24 mouse cellular contexts compared by ENCODE assay signal in genomic region chr12:85108643-85109042, GRCm38 (mm10). TPM values are rescaled to one million over a fixed set of nuclear protein-coding genes. Genes with fewer than 3 reads are reported as not detected.
A peak's percentile ranks its signal among the peaks of the same experiment; 100 is the strongest.
DNase-seq lines count a peak whose midpoint lies in the region; ATAC-seq and TF ChIP-seq lines count a peak whose summit lies in the region.
"Had no signal": no experiment of that assay in that cellular context is flagged by ENCODE, and none has a peak within 500 bp of the region (broad histone marks: within the 10 kb centered on the region; RNA-seq: fewer than 3 reads in every experiment).

No protein-coding gene starts in this region.

- no peaks in the 10 kb centered on the region for H3K27me3 ChIP-seq in CH12.LX (replicated peaks)
- H3K27me3 ChIP-seq in cerebellum, adult 2 months (ENCODE audit: control insufficient read depth, insufficient read depth, low read length) = no peaks in the 10 kb centered on the region
- H3K27me3 ChIP-seq: embryonic facial prominence, embryonic 13.5 days; forebrain, embryonic 12.5 days; heart, embryonic 15.5 days had no signal

- no peak; the same call in 1 of the 2 replicates for TF ChIP-seq RAD21 in CH12.LX (IDR thresholded peaks at IDR 0.05; ENCODE audit: low read depth, low read length)

- peaks cover 5% of the 10 kb centered on the region for H3K9me3 ChIP-seq in CH12.LX (replicated peaks; ENCODE audit: low read length)
- H3K9me3 ChIP-seq: embryonic facial prominence, embryonic 13.5 days; forebrain, embryonic 12.5 days; heart, embryonic 15.5 days had no signal

- H3K4me1 ChIP-seq in CH12.LX (ENCODE audit: control insufficient read depth in 1 of 2, insufficient read depth in 2 of 2) = peaks cover 13 to 68% of the 10 kb centered on the region in 2 experiments
- H3K4me1 ChIP-seq in cerebellum, adult 2 months (ENCODE audit: control insufficient read depth, insufficient read depth, low read length) = no peaks in the 10 kb centered on the region; the same call in 1 of the 2 replicates

- TF ChIP-seq CTCF in CH12.LX (conservative IDR thresholded peaks at IDR 0.05 in 1 of 2, IDR thresholded peaks at IDR 0.05 in 1 of 2; ENCODE audit: low read depth in 2 of 2, low read length in 2 of 2) = peak in 1 of 2 experiments; percentile 4; a peak in 1 of 4 replicates
- TF ChIP-seq CTCF in cerebellum, adult 2 months (IDR thresholded peaks at IDR 0.05; ENCODE audit: borderline replicate concordance, insufficient read depth, low read depth, low read length) = no peak

- H3K9ac ChIP-seq in CH12.LX (ENCODE audit: insufficient read depth, low read depth) = peak overlapping the region; percentile 30; the same call in 1 of the 2 replicates
- H3K9ac ChIP-seq: forebrain, embryonic 12.5 days; heart, embryonic 15.5 days; hindbrain, embryonic 14.5 days had no signal

- WGBS in cerebellum, adult 2 months = 80% methylated on average over 3 of the region's 3 CpGs

- no peak overlapping the region for H3K27ac ChIP-seq in CH12.LX (ENCODE audit: insufficient read depth, low read depth)
- H3K27ac ChIP-seq in cerebellum, adult 2 months (ENCODE audit: insufficient read depth, low read length) = no peak overlapping the region
- H3K27ac ChIP-seq: forebrain, embryonic 12.5 days; heart, adult 2 months; heart, embryonic 15.5 days; hindbrain, embryonic 14.5 days had no signal

- no peak for TF ChIP-seq EP300 in CH12.LX (IDR thresholded peaks at IDR 0.05; ENCODE audit: low read length)

- in situ Hi-C loops in CH12.LX (cut with MboI; ENCODE audit: low pct_ligation_motif_present, low pct_unique_long_range_greater_than_20kb, low sequenced_read_pairs) = no loop called here

- peaks cover 53% of the 10 kb centered on the region for H3K79me2 ChIP-seq in CH12.LX (replicated peaks; ENCODE audit: control insufficient read depth, extremely low read depth, insufficient read depth, poor library complexity, severe bottlenecking)

- no peak; the same call in 1 of the 2 replicates for TF ChIP-seq POLR2A in CH12.LX (IDR thresholded peaks at IDR 0.05; ENCODE audit: low read depth, low read length)
- no peak for TF ChIP-seq POLR2A in cerebellum, adult 2 months (IDR thresholded peaks at IDR 0.05; ENCODE audit: borderline replicate concordance, insufficient read depth, low read length)

- peak; percentile 54 for ATAC-seq in granulocyte monocyte progenitor cell, adult 5-6 weeks (replicated peaks; ENCODE audit: poor library complexity, severe bottlenecking)
- peak; percentile 21; the same call in 1 of the 2 replicates for ATAC-seq in monocyte, adult 5-6 weeks (replicated peaks; ENCODE audit: insufficient number of reproducible peaks, low FRiP score, low TSS enrichment, poor library complexity, severe bottlenecking)
- ATAC-seq: activated CD4-positive, CD25-positive, alpha-beta regulatory T cell, adult 4 months; CD4-positive, CD25-positive, alpha-beta regulatory T cell, adult 4 months; forebrain, embryonic 16.5 days had no signal

- peak overlapping the region; percentile 94 for H3K4me2 ChIP-seq in CH12.LX (ENCODE audit: insufficient read depth, low read depth, poor library complexity, severe bottlenecking)
- H3K4me2 ChIP-seq: forebrain, embryonic 12.5 days; heart, embryonic 11.5 days; heart, embryonic 15.5 days; hindbrain, embryonic 14.5 days had no signal

- DNase-seq in 416B (ENCODE audit: low read depth) = peak; percentile 57
- DNase-seq in CH12.LX (ENCODE audit: extremely low read depth) = no peak
- no peak for DNase-seq in cerebellum, adult 2 months
- no peak for DNase-seq in retina, embryonic 14.5 days (ENCODE audit: low spot score)
- DNase-seq: adrenal gland, postnatal 14 days; B cell, adult 2 months; cerebellum, adult 8-10 months; cerebellum, postnatal 14 days; embryo, embryonic 11 days; gastrocnemius, postnatal 10 days; heart, adult 2 months; heart, postnatal 14 days had no signal

- dilution Hi-C loops in CH12.LX (cut with MboI; ENCODE audit: extremely low pct_ligation_motif_present, extremely low pct_unique_long_range_greater_than_20kb, low sequenced_read_pairs) = no loop called here

- peaks cover 7 to 32% of the 10 kb centered on the region in 2 experiments for H3K36me3 ChIP-seq in CH12.LX (replicated peaks in 1 of 2; ENCODE audit: control insufficient read depth in 1 of 2, insufficient read depth in 1 of 2, low read length in 1 of 2)
- H3K36me3 ChIP-seq: forebrain, embryonic 12.5 days; heart, embryonic 15.5 days had no signal

- no peak overlapping the region for H3K4me3 ChIP-seq in CH12.LX (replicated peaks in 1 of 3; ENCODE audit: low read depth in 2 of 3, low read length in 2 of 3, poor library complexity in 1 of 3)
- H3K4me3 ChIP-seq in cerebellum, adult 2 months (replicated peaks; ENCODE audit: insufficient read depth, low read depth, low read length) = no peak overlapping the region
- H3K4me3 ChIP-seq: embryonic facial prominence, embryonic 13.5 days; forebrain, embryonic 12.5 days; heart, adult 2 months; heart, embryonic 15.5 days had no signal

TF ChIP-seq in CH12.LX, 34 proteins besides CTCF, POLR2A, EP300 and RAD21 (continues in another document):
- no peak for TF ChIP-seq POLR2AphosphoS2 (IDR thresholded peaks at IDR 0.05; ENCODE audit: low read depth, low read length)
- no peak for TF ChIP-seq RCOR1 (conservative IDR thresholded peaks at IDR 0.05; ENCODE audit: low read depth, low read length)
- no peak for TF ChIP-seq USF1 (IDR thresholded peaks at IDR 0.05; ENCODE audit: low read depth, low read length)
- no peak for TF ChIP-seq ZNF384 (IDR thresholded peaks at IDR 0.05; ENCODE audit: low read depth, low read length)
- no peak for TF ChIP-seq UBTF (IDR thresholded peaks at IDR 0.05; ENCODE audit: low read depth, low read length)
- no peak for TF ChIP-seq E2F4 (IDR thresholded peaks at IDR 0.05; ENCODE audit: insufficient replicate concordance, low read depth, low read length)
- TF ChIP-seq NRF1 (IDR thresholded peaks at IDR 0.05; ENCODE audit: low read depth, low read length) = no peak
- TF ChIP-seq ZC3H11A (IDR thresholded peaks at IDR 0.05; ENCODE audit: low read depth, low read length) = no peak
- TF ChIP-seq JUND (conservative IDR thresholded peaks at IDR 0.05; ENCODE audit: low read depth, low read length) = no peak
- no peak for TF ChIP-seq PAX5 (IDR thresholded peaks at IDR 0.05; ENCODE audit: low read length)
- TF ChIP-seq TBP (conservative IDR thresholded peaks at IDR 0.05; ENCODE audit: low read depth, low read length) = 0 out of 2 replicates have a peak, but pooled peaks have one; percentile 25
- TF ChIP-seq TCF12 (IDR thresholded peaks at IDR 0.05; ENCODE audit: low read depth, low read length) = no peak
- TF ChIP-seq MYC (IDR thresholded peaks at IDR 0.05; ENCODE audit: low read depth, low read length) = no peak
- no peak for TF ChIP-seq MAZ (IDR thresholded peaks at IDR 0.05; ENCODE audit: low read depth, low read length)
- 0 out of 2 replicates have a peak, but pooled peaks have one; percentile 24 for TF ChIP-seq IRF4 (IDR thresholded peaks at IDR 0.05; ENCODE audit: low read depth, low read length)
- TF ChIP-seq SIN3A (IDR thresholded peaks at IDR 0.05; ENCODE audit: low read length) = no peak; the same call in 1 of the 2 replicates
- TF ChIP-seq CHD2 (IDR thresholded peaks at IDR 0.05; ENCODE audit: low read length) = no peak
- TF ChIP-seq ETS1 (conservative IDR thresholded peaks at IDR 0.05; ENCODE audit: low read depth, low read length) = no peak; the same call in 1 of the 2 replicates
- TF ChIP-seq MAX (IDR thresholded peaks at IDR 0.05; ENCODE audit: low read length) = no peak
- TF ChIP-seq BHLHE40 (IDR thresholded peaks at IDR 0.05; ENCODE audit: low read depth, low read length) = 0 out of 2 replicates have a peak, but pooled peaks have one; percentile 10
- TF ChIP-seq MEF2A (IDR thresholded peaks at IDR 0.05; ENCODE audit: borderline replicate concordance, low read depth, low read length) = no peak; the same call in 1 of the 2 replicates
- TF ChIP-seq SMC3 (IDR thresholded peaks at IDR 0.05; ENCODE audit: low read depth, low read length) = no peak
- TF ChIP-seq CHD1 (IDR thresholded peaks at IDR 0.05; ENCODE audit: low read depth, low read length) = 0 out of 2 replicates have a peak, but pooled peaks have one; percentile 5
- TF ChIP-seq ZKSCAN1 (IDR thresholded peaks at IDR 0.05; ENCODE audit: borderline replicate concordance, low read depth, low read length) = no peak
- TF ChIP-seq JUN (IDR thresholded peaks at IDR 0.05; ENCODE audit: insufficient read depth, low read depth, low read length) = peak; percentile 12; the same call in 1 of the 2 replicates
- TF ChIP-seq GABPA (IDR thresholded peaks at IDR 0.05; ENCODE audit: insufficient replicate concordance, low read depth, low read length) = no peak
- no peak for TF ChIP-seq ZMIZ1 (IDR thresholded peaks at IDR 0.05; ENCODE audit: low read depth, low read length)
- TF ChIP-seq MXI1 (IDR thresholded peaks at IDR 0.05; ENCODE audit: low read depth, low read length) = no peak

RNA-seq across cellular contexts. Expression of gene Prox2, which starts 1.9 kb away (rescaled TPM):
- total RNA-seq in CH12.LX (2012; rRNA removed) = 11.6 and 13.3 TPM in 2 replicates
- 2.4 TPM in 2 replicates for total RNA-seq in CH12.LX (2014; rRNA removed)
- polyA plus RNA-seq in CH12.LX (2012; ENCODE audit: insufficient read length, low read depth) = 4.5 and 5.2 TPM in 2 replicates
- total RNA-seq in granulocyte monocyte progenitor cell, adult 5-6 weeks (2014; fragmentation: Nextera tagmentation) = 0.90 and 2.9 TPM in 2 replicates
- 1.1 and 1.5 TPM in 2 replicates for total RNA-seq in granulocyte monocyte progenitor cell, adult 5-6 weeks (2017)
- total RNA-seq in monocyte, adult 5-6 weeks (2017) = 5.0 TPM in 1 of 3 replicates, not detected in the others
- 1.6 and 1.9 TPM in 2 replicates for polyA plus RNA-seq in cerebellum, adult 2 months (2012; rRNA removed)

RNA-seq across cellular contexts. Expression of gene Dlst, which starts 2.0 kb away (rescaled TPM):
- total RNA-seq in CH12.LX (2012; rRNA removed) = 116 and 122 TPM in 2 replicates
- total RNA-seq in CH12.LX (2014; rRNA removed) = 144 TPM in 2 replicates
- 165 and 208 TPM in 2 replicates for polyA plus RNA-seq in CH12.LX (2012; ENCODE audit: insufficient read length, low read depth)
- total RNA-seq in granulocyte monocyte progenitor cell, adult 5-6 weeks (2014; fragmentation: Nextera tagmentation) = 106 and 140 TPM in 2 replicates
- total RNA-seq in granulocyte monocyte progenitor cell, adult 5-6 weeks (2017) = 167 and 195 TPM in 2 replicates
- 309 to 346 TPM (median 316 TPM) in 3 replicates for total RNA-seq in monocyte, adult 5-6 weeks (2017)
- 180 and 185 TPM in 2 replicates for polyA plus RNA-seq in cerebellum, adult 2 months (2012; rRNA removed)

RNA-seq across cellular contexts. Expression of gene Rps6kl1, which starts 42.4 kb away (rescaled TPM):
- 0.21 and 0.97 TPM in 2 replicates for total RNA-seq in CH12.LX (2012; rRNA removed)
- total RNA-seq in CH12.LX (2014; rRNA removed) = 0.36 and 0.43 TPM in 2 replicates
- 0.59 and 0.86 TPM in 2 replicates for polyA plus RNA-seq in CH12.LX (2012; ENCODE audit: insufficient read length, low read depth)
- not detected in 2 replicates for total RNA-seq in granulocyte monocyte progenitor cell, adult 5-6 weeks (2014; fragmentation: Nextera tagmentation)
- not detected in 2 replicates for total RNA-seq in granulocyte monocyte progenitor cell, adult 5-6 weeks (2017)
- 0.19 TPM in 1 of 3 replicates, not detected in the others for total RNA-seq in monocyte, adult 5-6 weeks (2017)
- 35.2 and 36.5 TPM in 2 replicates for polyA plus RNA-seq in cerebellum, adult 2 months (2012; rRNA removed)
- total RNA-seq: common myeloid progenitor, adult 5-6 weeks; hematopoietic stem cell, adult 5-6 weeks had no signal
